Mouse (Mus musculus) limb, embryonic 10.5 days (tissue): Measurements from ENCODE around the gene Bcl11a. TPM values are rescaled to one million over a fixed set of nuclear protein-coding genes. Genes with fewer than 3 reads are reported as not detected.

ENCODE experiments used
- DNase-seq: peaks from one replicate; pipeline ENCODE4 v3.0.0-alpha.2; 2017; ENCODE audit warnings: low spot score
- H3K27ac ChIP-seq: fragments of 300-500 bp; sonication (generic); 2 replicates; pipeline ENCODE4 v1.5.1; 2016; ENCODE audit warnings: mild to moderate bottlenecking
- H3K27me3 ChIP-seq: fragments of 300-500 bp; sonication (generic); 2 replicates; pipeline ENCODE4 v1.6.1; 2016; ENCODE audit warnings: low read depth, mild to moderate bottlenecking; ENCODE audit not compliant: poor library complexity, severe bottlenecking
- H3K36me3 ChIP-seq: fragments of 300-500 bp; sonication (generic); 2 replicates; pipeline ENCODE4 v1.6.1; 2016; ENCODE audit warnings: mild to moderate bottlenecking, moderate library complexity
- H3K4me1 ChIP-seq: fragments of 300-500 bp; sonication (generic); 2 replicates; pipeline ENCODE4 v1.6.1; 2016
- H3K4me3 ChIP-seq: fragments of 300-500 bp; sonication (generic); 2 replicates; pipeline ENCODE4 v1.5.1; 2016; ENCODE audit warnings: mild to moderate bottlenecking, moderate library complexity
- H3K9me3 ChIP-seq: fragments of 300-500 bp; sonication (generic); replicated peaks from 2 replicates; pipeline ENCODE4 v1.6.1; 2016; ENCODE audit warnings: mild to moderate bottlenecking
- WGBS: fragments of 180-500 bp; shearing (Covaris S2); methylation state at CpG from one replicate; pipeline ENCODE4 v1.1.7; 2016; 5-methylcytosine and 5-hydroxymethylcytosine counted together
- polyA plus RNA-seq: library from polyadenylated mRNA; unstranded; fragments of >200 nt; fragmentation: Nextera tagmentation; extraction: Ambion mirVana; gene quantifications from 2 replicates; pipeline ENCODE4 v1.2.1, GENCODE M21; 2016

The Bcl11a gene
- polyA plus RNA-seq, 1 experiment from 2014 or later, result 75.0 TPM

DNA sequence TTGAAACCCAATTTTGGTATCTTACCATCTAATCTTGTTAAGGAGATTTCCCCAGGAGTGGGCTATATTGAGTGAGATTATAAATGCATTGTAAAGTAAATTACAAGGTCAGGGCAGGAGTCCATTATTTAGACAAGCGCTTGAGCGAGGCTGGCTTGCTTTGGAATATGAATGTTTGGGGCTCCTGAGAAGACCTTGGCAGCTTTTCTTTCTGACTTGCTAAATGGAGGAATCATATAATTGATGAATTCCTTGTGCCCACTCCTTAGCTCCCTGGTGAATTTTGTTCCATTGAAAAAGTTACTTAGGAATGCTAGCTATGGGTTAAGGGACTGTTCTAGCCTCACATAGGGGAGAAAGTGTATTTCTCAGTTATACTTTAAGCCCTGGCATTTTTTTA, 83.6 kb downstream of the Bcl11a start:
- no peak for DNase-seq
- H3K4me1 ChIP-seq, result peaks cover 19% of the 10 kb centered on the region
- H3K27me3 ChIP-seq, result no peaks in the 10 kb centered on the region
- no peak overlapping the region for H3K27ac ChIP-seq
- WGBS, result 97% methylated on average over 2 of the region's 2 CpGs
- no peaks in the 10 kb centered on the region for H3K9me3 ChIP-seq
- no peak overlapping the region for H3K4me3 ChIP-seq
- peaks cover 61% of the 10 kb centered on the region for H3K36me3 ChIP-seq

DNA sequence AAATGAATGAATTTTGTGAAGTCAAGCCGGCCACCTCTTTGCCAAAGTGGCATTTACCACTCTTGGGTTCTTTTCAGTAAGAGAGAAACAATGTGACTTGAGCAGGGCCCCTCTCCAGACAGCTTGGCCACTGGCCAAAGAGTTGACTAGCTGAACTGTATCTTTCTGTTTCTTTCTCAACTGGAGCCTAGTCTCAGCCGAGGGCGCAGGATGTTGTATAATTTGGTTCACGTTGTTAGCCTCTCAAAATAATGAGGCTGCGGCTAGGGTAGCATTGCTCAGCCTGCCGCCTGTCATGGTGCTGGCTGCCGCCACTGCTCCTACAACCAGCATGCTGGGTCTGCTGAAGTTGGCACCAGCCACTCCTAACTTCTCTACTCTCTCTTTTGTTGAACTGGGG, 84.2 kb downstream of the Bcl11a start:
- peaks cover 16% of the 10 kb centered on the region for H3K4me1 ChIP-seq
- WGBS, result 83% methylated on average over 7 of the region's 7 CpGs
- H3K9me3 ChIP-seq, result no peaks in the 10 kb centered on the region
- H3K27ac ChIP-seq, result no peak overlapping the region
- DNase-seq, result no peak
- no peaks in the 10 kb centered on the region for H3K27me3 ChIP-seq
- H3K4me3 ChIP-seq, result no peak overlapping the region
- H3K36me3 ChIP-seq, result peaks cover 63% of the 10 kb centered on the region

DNA sequence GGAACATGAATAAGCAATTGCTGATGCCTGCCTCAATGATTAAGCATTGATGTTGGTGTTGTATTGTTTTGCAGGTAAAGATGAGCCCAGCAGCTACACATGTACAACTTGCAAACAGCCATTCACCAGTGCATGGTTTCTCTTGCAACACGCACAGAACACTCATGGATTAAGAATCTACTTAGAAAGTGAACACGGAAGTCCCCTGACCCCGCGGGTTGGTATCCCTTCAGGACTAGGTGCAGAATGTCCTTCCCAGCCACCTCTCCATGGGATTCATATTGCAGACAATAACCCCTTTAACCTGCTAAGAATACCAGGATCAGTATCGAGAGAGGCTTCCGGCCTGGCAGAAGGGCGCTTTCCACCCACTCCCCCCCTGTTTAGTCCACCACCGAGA, 85.2 kb downstream of the Bcl11a start:
- Histone ChIP-seq H3K4me1 (peaks cover 6% of the 10 kb centered on the region), H3K9me3 (no peaks in the 10 kb centered on the region), H3K27me3 (no peaks in the 10 kb centered on the region), H3K36me3 (peaks cover 60% of the 10 kb centered on the region), H3K27ac (no peak overlapping the region), H3K4me3 (no peak overlapping the region)
- DNase-seq, result no peak
- 97% methylated on average over 8 of the region's 8 CpGs for WGBS

DNA sequence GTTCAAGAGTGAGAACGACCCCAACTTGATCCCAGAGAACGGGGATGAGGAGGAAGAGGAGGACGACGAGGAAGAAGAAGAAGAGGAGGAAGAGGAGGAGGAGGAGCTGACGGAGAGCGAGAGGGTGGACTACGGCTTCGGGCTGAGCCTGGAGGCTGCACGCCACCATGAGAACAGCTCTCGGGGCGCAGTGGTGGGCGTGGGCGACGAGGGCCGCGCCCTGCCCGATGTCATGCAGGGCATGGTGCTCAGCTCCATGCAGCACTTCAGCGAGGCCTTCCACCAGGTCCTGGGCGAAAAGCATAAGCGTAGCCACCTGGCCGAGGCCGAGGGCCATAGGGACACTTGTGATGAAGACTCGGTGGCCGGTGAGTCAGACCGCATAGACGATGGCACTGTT, 86.2 kb downstream of the Bcl11a start:
- 0 out of 2 replicates have a peak, but pooled peaks cover 4% of the 10 kb centered on the region for H3K4me1 ChIP-seq
- H3K4me3 ChIP-seq, result no peak overlapping the region
- 96% methylated on average over 26 of the region's 26 CpGs for WGBS

DNA sequence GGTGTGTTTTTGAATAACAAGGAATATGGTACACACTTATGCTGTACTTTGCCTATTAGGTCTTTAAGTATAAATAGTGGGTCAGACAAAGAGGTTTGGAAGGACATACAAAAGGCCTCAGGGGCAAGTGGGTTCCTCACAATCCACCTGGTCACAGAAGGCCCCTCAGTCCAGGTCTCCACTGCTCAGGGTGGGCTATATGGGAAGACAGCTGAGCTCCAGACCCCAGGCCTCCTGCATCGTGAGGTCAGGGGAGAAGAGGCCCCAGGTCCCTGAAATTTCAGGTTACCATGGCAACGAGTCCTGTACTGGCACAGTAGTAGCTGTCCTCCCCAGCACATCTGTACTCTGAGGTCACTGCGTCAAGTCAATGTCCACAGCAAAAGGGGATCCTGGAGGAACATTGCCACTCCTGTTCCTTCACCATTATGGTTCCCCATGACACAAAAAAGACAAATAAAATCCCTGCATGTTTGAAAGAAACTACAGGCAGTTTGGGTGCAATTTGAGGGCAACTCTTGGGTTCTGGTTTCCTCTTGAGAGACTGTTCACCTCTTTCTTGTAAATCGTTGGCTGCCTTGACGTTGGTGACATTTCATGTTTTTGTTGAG, 93.9 kb downstream of the Bcl11a start:
- no peak overlapping the region for H3K27ac ChIP-seq
- WGBS, result 71% methylated on average over 5 of the region's 5 CpGs
- no peaks in the 10 kb centered on the region for H3K9me3 ChIP-seq
- H3K36me3 ChIP-seq, result peaks cover 31% of the 10 kb centered on the region
- no peak overlapping the region for H3K4me3 ChIP-seq
- DNase-seq, result no peak
- peaks cover 10% of the 10 kb centered on the region for H3K4me1 ChIP-seq
- H3K27me3 ChIP-seq, result no peaks in the 10 kb centered on the region

More for the DNA sequence above, 86.2 kb downstream of the Bcl11a start:
- H3K27ac ChIP-seq, result no peak overlapping the region
- H3K36me3 ChIP-seq, result peaks cover 58% of the 10 kb centered on the region
- no peaks in the 10 kb centered on the region for H3K27me3 ChIP-seq
- H3K9me3 ChIP-seq, result no peaks in the 10 kb centered on the region
- no peak for DNase-seq

DNA sequence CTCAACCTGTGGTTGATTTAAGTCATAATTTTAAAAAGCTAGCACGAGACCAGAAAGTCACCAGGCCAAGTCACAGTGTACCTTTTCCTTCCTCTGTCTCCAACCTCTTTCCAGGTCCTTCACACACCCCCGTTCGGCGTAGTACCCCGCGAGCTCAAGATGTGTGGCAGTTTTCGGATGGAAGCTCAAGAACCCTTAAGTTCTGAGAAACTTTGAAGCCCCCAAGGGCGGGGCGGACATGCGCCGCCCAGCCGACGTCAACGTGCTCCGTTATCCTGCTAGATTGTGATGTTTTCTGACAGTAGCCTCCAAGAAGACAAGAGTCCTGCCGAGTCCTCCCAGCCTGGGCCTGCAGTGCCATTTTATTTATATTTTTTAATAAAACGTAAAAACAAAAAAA, 94.7 kb downstream of the Bcl11a start:
- Histone ChIP-seq H3K4me3 (no peak overlapping the region), H3K27me3 (no peaks in the 10 kb centered on the region), H3K27ac (no peak overlapping the region), H3K4me1 (peaks cover 10% of the 10 kb centered on the region), H3K9me3 (no peaks in the 10 kb centered on the region), H3K36me3 (peaks cover 29% of the 10 kb centered on the region)
- WGBS, result 94% methylated on average over 17 of the region's 17 CpGs
- DNase-seq, result no peak

DNA sequence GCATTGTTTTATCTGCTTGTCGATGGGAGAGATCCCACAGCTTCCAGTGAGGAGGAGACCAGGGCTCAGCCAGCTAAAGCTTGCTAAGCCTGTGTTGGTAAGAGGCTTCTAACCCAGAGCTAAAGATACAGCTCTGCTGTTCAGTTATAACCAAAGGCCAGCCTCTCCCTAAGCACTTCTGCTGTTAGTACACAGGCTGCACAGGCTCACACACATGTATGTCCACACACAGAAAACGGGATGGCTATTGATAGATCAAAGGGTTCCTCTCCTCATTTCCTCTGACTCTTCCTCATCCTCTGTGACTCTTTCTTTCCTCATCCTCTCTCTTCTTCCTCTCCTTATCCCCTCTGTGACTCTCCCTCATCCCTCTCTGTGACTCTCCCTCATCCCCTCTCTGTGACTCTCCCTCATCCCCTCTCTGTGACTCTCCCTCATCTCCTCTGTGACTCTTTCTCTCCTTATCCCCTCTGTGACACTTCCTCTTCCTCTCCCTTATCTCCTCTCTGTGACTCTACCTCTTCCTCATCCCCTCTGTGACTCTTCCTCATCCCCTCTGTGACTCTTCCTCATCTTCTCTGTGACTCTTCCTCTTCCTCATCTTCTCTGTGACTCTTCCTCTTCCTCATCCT, 96.4 kb downstream of the Bcl11a start:
- H3K36me3 ChIP-seq, result peaks cover 27% of the 10 kb centered on the region
- H3K4me3 ChIP-seq, result no peak overlapping the region
- no peak for DNase-seq

DNA sequence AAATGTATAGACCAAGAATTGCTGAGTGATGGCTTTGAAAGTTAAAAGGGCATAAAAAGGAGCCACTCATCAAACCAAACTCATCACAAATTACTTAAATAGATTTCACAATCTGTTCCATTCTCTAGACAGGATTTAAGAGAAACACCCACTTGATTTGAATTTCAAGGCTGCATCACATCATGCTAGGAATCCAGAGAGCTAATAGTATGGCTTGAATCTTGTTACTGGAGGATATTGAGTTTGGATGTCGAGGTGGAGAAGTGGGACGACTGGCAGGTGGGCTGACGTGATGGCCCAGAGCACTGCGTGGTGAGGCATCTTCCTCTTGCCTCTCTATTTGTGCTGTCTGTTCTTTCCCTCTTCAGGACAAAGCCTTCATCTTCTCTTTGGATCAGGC, 99.6 kb downstream of the Bcl11a start:
- 87% methylated on average over 4 of the region's 4 CpGs for WGBS
- no peaks in the 10 kb centered on the region; the same call in 1 of the 2 replicates for H3K4me1 ChIP-seq
- no peak overlapping the region for H3K27ac ChIP-seq
- H3K36me3 ChIP-seq, result peaks cover 8% of the 10 kb centered on the region
- H3K9me3 ChIP-seq, result no peaks in the 10 kb centered on the region
- H3K4me3 ChIP-seq, result no peak overlapping the region
- no peaks in the 10 kb centered on the region for H3K27me3 ChIP-seq
- no peak for DNase-seq

More for the DNA sequence above, 96.4 kb downstream of the Bcl11a start:
- Histone ChIP-seq H3K27ac (no peak overlapping the region), H3K9me3 (no peaks in the 10 kb centered on the region), H3K4me1 (peaks cover 10% of the 10 kb centered on the region), H3K27me3 (no peaks in the 10 kb centered on the region)
- WGBS, result 75% methylated on average over 2 of the region's 2 CpGs

DNA sequence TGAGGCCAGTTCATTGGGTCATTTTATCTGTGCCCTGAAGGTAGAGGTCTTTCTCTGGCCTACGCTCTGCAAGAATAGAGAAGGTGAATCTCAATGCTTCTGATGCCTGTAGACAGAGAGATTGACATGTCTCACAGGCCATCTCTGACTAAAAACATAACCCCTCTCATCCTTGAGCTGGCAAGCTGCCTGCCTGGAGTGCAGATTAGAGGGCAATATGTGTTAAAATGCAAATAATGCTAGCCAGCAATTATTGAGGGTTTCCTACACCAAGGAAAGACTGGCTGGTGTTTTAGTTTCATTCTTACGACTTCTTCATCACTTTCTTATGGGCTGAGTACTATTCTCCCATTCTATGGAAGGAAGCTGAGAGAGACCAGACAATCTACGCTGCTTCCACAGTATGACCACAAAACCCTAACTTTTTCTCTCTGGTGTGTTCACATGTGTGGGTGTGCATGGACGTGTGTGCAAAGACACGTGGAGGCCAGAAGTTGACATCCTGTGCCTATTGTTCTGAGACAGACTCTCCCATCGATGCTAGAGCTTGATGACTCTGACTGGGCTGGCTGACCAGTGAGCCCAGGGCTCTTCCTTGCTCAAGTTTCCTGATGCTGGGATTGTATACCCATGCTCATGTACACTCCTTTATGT, 101.1 kb downstream of the Bcl11a start:
- Histone ChIP-seq H3K4me3 (no peak overlapping the region), H3K36me3 (no peaks in the 10 kb centered on the region), H3K9me3 (no peaks in the 10 kb centered on the region), H3K27ac (no peak overlapping the region), H3K27me3 (no peaks in the 10 kb centered on the region), H3K4me1 (no peaks in the 10 kb centered on the region)
- no peak for DNase-seq
- 94% methylated on average over 6 of the region's 6 CpGs for WGBS

DNA sequence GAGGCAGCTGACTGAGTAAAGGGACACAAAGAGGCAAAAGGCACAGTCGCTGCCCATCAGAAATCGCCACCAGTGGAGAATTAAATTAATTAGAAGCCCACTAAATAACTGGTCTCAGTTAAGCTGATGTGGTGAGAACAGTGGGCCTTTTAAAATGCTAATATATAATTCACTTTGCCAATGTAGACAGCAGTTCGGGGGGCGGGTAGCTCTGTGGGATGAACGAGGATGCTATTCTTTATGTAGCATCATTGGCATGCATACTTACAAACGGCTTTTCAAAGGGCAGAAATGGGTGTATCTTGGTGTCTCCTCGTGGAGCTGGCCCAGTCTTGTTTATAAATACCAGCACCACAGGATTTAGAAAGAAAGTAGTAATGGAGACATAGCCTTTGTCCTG, 102.2 kb downstream of the Bcl11a start:
- no peaks in the 10 kb centered on the region for H3K36me3 ChIP-seq
- H3K4me1 ChIP-seq, result no peaks in the 10 kb centered on the region
- H3K9me3 ChIP-seq, result no peaks in the 10 kb centered on the region
- no peak for DNase-seq
- H3K4me3 ChIP-seq, result no peak overlapping the region
- no peaks in the 10 kb centered on the region for H3K27me3 ChIP-seq
- 82% methylated on average over 7 of the region's 7 CpGs for WGBS
- H3K27ac ChIP-seq, result no peak overlapping the region

DNA sequence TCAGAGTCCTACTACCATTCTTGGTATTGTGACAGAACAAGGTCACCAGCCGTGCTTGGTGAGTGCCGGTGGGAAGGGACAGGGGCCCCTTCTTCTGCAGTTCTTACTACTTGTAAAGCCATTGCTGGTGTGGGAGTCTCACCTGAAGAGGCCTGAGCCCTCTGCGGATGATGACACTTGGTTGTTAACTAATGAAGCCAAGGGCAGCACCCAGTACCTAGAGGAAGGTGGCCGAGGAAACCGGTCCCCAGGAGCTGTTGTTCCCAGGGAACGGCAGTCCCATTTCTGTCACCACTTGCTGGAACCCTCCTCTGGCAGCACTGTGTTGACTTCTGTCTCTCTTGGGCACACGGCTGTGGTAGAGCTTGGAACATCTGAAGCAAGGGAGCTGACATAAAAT, 105.6 kb downstream of the Bcl11a start:
- H3K27me3 ChIP-seq, result no peaks in the 10 kb centered on the region
- H3K27ac ChIP-seq, result no peak overlapping the region
- no peaks in the 10 kb centered on the region for H3K9me3 ChIP-seq
- WGBS, result 86% methylated on average over 7 of the region's 7 CpGs
- H3K4me3 ChIP-seq, result no peak overlapping the region
- DNase-seq, result no peak
- H3K36me3 ChIP-seq, result no peaks in the 10 kb centered on the region
- 0 out of 2 replicates have a peak, but pooled peaks cover under 1% of the 10 kb centered on the region for H3K4me1 ChIP-seq

DNA sequence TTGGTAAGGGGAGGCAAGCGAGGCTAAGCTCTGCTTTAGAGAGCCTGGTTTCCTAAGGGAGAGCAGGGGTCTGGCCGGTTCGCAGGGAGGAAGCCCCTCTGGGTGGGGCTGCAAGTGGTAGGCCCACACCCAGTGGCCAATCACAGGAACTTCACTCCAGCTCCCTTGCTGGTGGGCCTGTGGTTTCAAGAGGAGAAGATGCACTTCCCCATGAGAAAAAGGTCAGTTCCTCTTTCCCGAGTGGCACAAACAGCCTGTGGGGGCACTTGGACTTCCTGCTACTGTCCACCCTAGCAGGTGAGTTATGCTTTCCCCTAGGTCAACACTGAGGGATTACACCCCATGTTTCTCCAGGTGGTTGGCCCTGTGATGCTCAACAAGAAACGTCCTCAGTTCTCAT, 107.1 kb downstream of the Bcl11a start:
- H3K9me3 ChIP-seq, result no peaks in the 10 kb centered on the region
- WGBS, result 71% methylated on average over 5 of the region's 5 CpGs

DNA sequence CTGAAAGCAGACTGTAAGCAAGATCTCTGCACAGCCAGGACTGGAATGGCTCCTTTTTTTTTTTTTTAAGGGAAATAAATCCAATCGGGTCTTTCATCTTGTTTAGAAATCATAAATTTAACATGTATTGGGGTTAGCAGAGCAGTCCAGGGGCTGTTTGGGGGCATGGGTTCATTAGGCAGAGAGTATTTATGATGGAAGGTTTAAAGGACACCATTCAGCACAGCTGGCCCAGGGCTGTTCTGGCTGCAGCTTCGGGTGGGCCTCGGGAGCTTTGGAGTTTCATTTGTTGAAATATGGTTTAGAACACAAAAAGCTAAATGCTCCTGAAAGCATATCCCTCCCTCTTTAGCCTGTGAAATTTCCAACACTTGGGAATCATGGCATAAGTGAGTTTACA, 112.6 kb downstream of the Bcl11a start:
- Histone ChIP-seq H3K9me3 (no peaks in the 10 kb centered on the region), H3K4me3 (no peak overlapping the region), H3K27me3 (no peaks in the 10 kb centered on the region), H3K36me3 (no peaks in the 10 kb centered on the region), H3K27ac (no peak overlapping the region), H3K4me1 (peaks cover 22% of the 10 kb centered on the region; the same call in 1 of the 2 replicates)
- no peak for DNase-seq
- WGBS, result 46% methylated on average over 3 of the region's 3 CpGs

More for the DNA sequence above, 107.1 kb downstream of the Bcl11a start:
- H3K4me1 ChIP-seq, result peaks cover 11% of the 10 kb centered on the region; the same call in 1 of the 2 replicates
- no peaks in the 10 kb centered on the region for H3K36me3 ChIP-seq
- no peaks in the 10 kb centered on the region for H3K27me3 ChIP-seq
- no peak overlapping the region for H3K27ac ChIP-seq
- H3K4me3 ChIP-seq, result no peak overlapping the region
- DNase-seq, result no peak
